Mouse (Mus musculus): ENCODE results near the gene Krtap10-4.

DNA sequence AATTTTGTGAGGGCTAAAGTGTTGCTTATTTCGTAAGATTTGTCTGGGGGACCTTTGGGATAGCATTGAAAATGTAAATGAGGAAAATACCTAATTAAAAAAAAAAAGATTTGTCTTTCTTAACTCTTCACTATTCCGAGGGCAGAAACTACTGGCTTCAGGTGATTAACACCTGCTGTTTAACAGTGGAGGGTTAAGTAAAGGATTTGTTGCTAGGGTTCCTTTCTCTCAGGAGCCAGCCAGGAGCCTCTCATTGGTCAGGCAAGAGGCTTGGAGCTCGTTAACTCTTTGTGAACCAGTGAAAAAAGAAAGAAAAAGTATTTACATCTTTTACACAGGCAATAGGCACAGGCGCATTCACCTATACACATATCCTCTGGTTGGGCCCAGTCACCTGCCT is 7.7 kb downstream of the Krtap10-4 start:
- no peak for TF ChIP-seq POLR2A (IDR thresholded peaks at IDR 0.05; ENCODE audit: borderline replicate concordance, extremely low read depth, insufficient read depth, insufficient read length, poor library complexity, severe bottlenecking)
- TF ChIP-seq CTCF (IDR thresholded peaks at IDR 0.05; ENCODE audit: borderline replicate concordance, extremely low read depth, insufficient read depth, insufficient read length), result no peak
